Mouse (Mus musculus): ENCODE data around the gene Thsd4. TPM values are rescaled to one million over a fixed set of nuclear protein-coding genes. Genes with fewer than 3 reads are reported as not detected.

Gene Thsd4
- polyA plus RNA-seq, 1 experiment from 2014 or later, result 11.8 TPM

DNA sequence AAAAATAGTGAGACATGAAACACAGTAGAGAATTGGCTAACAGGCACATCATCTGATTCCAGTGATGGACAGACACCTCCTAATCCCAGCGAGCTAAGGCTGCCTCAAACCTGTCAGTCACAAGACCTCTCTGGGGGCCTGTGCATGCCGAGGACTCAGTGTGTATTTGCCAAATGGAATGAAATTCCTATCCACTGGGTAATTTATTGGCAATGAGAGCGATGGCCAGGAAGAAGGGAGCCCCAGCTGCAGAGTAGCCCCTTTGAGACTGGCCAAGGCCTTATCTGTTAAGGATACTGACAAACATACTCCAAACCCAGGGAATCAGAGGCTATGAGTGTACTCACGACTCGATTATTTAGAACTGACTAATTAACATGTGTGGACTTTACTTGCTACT lies 394.9 kb downstream of the Thsd4 start:
- DNase-seq (ENCODE audit: low spot score) (no peak), ATAC-seq (ENCODE audit: insufficient number of reproducible peaks, low FRiP score, low TSS enrichment, low read depth) (no peak)
- Histone ChIP-seq H3K9me3 (ENCODE audit: control insufficient read depth, low read length) (no peaks in the 10 kb centered on the region), H3K9ac (ENCODE audit: low read length) (no peak overlapping the region), H3K27ac (replicated peaks; ENCODE audit: low read depth, low read length) (no peak overlapping the region), H3K4me2 (ENCODE audit: low read depth, severe bottlenecking) (no peak overlapping the region), H3K27me3 (ENCODE audit: control insufficient read depth, insufficient read depth, low read length) (no peaks in the 10 kb centered on the region), H3K36me3 (ENCODE audit: control insufficient read depth, insufficient read depth, low read length) (no peaks in the 10 kb centered on the region), H3K4me3 (ENCODE audit: low read depth, low read length) (no peak overlapping the region), H3K4me1 (ENCODE audit: control insufficient read depth, insufficient read depth, low read length) (peaks cover 7% of the 10 kb centered on the region; the same call in 1 of the 2 replicates)
- 86% methylated on average over 5 of the region's 5 CpGs for WGBS

DNA sequence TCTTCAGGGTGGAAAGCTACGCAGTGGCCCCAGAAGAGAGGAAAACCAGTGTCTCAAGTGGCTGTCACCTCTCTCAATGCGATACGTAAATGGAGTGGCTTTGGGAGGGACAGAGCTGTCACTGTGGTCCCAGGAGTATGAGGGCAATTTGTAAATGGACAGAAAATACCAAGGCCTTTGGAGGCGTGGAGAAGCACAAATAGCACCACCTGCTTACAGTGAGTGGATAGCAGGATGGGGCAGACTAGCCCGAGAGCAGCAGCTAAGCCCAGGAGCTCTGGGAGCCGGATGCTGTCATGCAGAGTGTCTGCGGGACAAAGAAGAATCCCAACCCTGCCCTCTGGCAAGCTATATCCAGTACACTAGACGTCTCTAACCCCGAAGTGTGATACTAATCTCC lies 397.7 kb downstream of the Thsd4 start:
- Histone ChIP-seq H3K27ac (replicated peaks; ENCODE audit: low read depth, low read length) (no peak overlapping the region), H3K27me3 (ENCODE audit: control insufficient read depth, insufficient read depth, low read length) (no peaks in the 10 kb centered on the region), H3K9me3 (ENCODE audit: control insufficient read depth, low read length) (no peaks in the 10 kb centered on the region; the same call in 1 of the 2 replicates), H3K36me3 (ENCODE audit: control insufficient read depth, insufficient read depth, low read length) (no peaks in the 10 kb centered on the region), H3K9ac (ENCODE audit: low read length) (no peak overlapping the region), H3K4me3 (ENCODE audit: low read depth, low read length) (no peak overlapping the region), H3K4me1 (ENCODE audit: control insufficient read depth, insufficient read depth, low read length) (peaks cover 14% of the 10 kb centered on the region), H3K4me2 (ENCODE audit: low read depth, severe bottlenecking) (no peak overlapping the region)
- ATAC-seq (ENCODE audit: insufficient number of reproducible peaks, low FRiP score, low TSS enrichment, low read depth), result no peak
- no peak for DNase-seq (ENCODE audit: low spot score)
- 86% methylated on average over 9 of the region's 9 CpGs for WGBS

DNA sequence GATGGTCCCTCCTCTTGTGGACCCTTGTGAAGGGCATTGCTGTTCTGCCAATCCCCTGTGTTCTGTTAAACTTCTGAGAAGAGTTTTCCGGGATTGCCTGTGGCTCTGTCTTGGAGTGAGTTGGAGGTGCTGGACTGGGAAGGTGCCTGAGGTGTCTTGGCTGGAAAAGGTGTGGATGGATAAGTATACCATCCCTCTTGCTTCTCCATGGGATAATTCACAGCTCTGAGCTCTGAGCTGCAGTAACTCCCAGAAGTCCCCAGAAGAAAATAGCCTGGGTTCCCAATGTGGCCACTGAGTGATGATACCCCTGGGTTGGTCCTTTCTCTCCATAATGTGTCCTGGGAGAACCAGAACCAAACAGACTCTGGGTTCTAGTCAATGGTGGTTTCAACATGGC lies 398.8 kb downstream of the Thsd4 start:
- Histone ChIP-seq H3K27ac (replicated peaks; ENCODE audit: low read depth, low read length) (no peak overlapping the region), H3K4me3 (ENCODE audit: low read depth, low read length) (no peak overlapping the region), H3K4me2 (ENCODE audit: low read depth, severe bottlenecking) (no peak overlapping the region), H3K4me1 (ENCODE audit: control insufficient read depth, insufficient read depth, low read length) (peaks cover 14% of the 10 kb centered on the region), H3K36me3 (ENCODE audit: control insufficient read depth, insufficient read depth, low read length) (no peaks in the 10 kb centered on the region), H3K9ac (ENCODE audit: low read length) (no peak overlapping the region), H3K9me3 (ENCODE audit: control insufficient read depth, low read length) (no peaks in the 10 kb centered on the region; the same call in 1 of the 2 replicates), H3K27me3 (ENCODE audit: control insufficient read depth, insufficient read depth, low read length) (no peaks in the 10 kb centered on the region)
- WGBS, result 91% methylated on average over 1 of the region's 1 CpGs
- DNase-seq (ENCODE audit: low spot score) (no peak), ATAC-seq (ENCODE audit: insufficient number of reproducible peaks, low FRiP score, low TSS enrichment, low read depth) (no peak)

DNA sequence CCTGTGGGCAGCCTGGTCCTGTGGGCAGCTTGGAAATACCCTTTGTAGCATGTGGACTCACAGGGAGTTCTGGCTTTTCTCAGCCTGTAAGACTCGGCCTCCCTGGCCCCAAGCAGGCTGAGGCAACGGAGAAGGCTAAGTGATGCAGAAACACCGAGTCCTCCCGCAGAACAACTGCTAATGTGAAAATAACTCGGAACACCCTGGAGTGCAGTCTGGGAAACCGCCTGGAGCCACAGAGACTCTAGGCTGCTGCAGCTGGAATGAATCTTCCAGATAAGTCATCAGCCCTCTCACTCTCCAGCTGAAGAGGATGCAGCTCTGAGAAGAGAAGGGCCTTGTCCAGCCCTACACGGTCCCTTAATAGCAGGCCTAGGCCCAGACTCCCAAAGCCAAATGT lies 402.0 kb downstream of the Thsd4 start:
- Histone ChIP-seq H3K36me3 (ENCODE audit: control insufficient read depth, insufficient read depth, low read length) (no peaks in the 10 kb centered on the region), H3K4me3 (ENCODE audit: low read depth, low read length) (no peak overlapping the region), H3K27ac (replicated peaks; ENCODE audit: low read depth, low read length) (no peak overlapping the region), H3K27me3 (ENCODE audit: control insufficient read depth, insufficient read depth, low read length) (no peaks in the 10 kb centered on the region), H3K4me1 (ENCODE audit: control insufficient read depth, insufficient read depth, low read length) (peaks cover 7% of the 10 kb centered on the region; the same call in 1 of the 2 replicates), H3K9ac (ENCODE audit: low read length) (no peak overlapping the region), H3K4me2 (ENCODE audit: low read depth, severe bottlenecking) (no peak overlapping the region), H3K9me3 (ENCODE audit: control insufficient read depth, low read length) (no peaks in the 10 kb centered on the region; the same call in 1 of the 2 replicates)
- no peak for DNase-seq (ENCODE audit: low spot score)
- ATAC-seq (ENCODE audit: insufficient number of reproducible peaks, low FRiP score, low TSS enrichment, low read depth), result no peak
- WGBS, result 49% methylated on average over 7 of the region's 7 CpGs

DNA sequence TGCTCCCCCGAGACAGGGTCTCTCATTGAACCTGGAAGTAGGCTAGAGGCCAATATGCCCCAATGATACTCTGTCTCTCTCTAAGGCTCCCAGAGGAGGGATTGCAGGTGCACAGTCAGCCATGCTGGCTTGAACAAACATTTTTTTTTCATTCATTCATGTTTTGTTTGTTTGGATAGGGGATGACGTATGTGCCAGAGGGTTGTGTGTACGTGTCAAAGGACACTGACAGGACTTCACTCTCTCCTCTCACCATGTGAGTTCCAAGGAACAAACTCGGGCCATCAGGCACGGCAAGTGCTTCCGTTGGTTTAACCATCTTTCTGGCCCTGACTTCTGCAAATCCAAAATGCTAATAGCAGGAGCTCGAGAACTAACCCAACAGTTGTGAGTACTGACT lies 404.0 kb downstream of the Thsd4 start:
- Histone ChIP-seq H3K9me3 (ENCODE audit: control insufficient read depth, low read length) (no peaks in the 10 kb centered on the region; the same call in 1 of the 2 replicates), H3K27me3 (ENCODE audit: control insufficient read depth, insufficient read depth, low read length) (no peaks in the 10 kb centered on the region), H3K4me1 (ENCODE audit: control insufficient read depth, insufficient read depth, low read length) (peaks cover 7% of the 10 kb centered on the region; the same call in 1 of the 2 replicates), H3K9ac (ENCODE audit: low read length) (no peak overlapping the region), H3K4me3 (ENCODE audit: low read depth, low read length) (no peak overlapping the region), H3K27ac (replicated peaks; ENCODE audit: low read depth, low read length) (no peak overlapping the region), H3K4me2 (ENCODE audit: low read depth, severe bottlenecking) (no peak overlapping the region), H3K36me3 (ENCODE audit: control insufficient read depth, insufficient read depth, low read length) (no peaks in the 10 kb centered on the region)
- 86% methylated on average over 7 of the region's 7 CpGs for WGBS
- DNase-seq (ENCODE audit: low spot score) (no peak), ATAC-seq (ENCODE audit: insufficient number of reproducible peaks, low FRiP score, low TSS enrichment, low read depth) (no peak)

DNA sequence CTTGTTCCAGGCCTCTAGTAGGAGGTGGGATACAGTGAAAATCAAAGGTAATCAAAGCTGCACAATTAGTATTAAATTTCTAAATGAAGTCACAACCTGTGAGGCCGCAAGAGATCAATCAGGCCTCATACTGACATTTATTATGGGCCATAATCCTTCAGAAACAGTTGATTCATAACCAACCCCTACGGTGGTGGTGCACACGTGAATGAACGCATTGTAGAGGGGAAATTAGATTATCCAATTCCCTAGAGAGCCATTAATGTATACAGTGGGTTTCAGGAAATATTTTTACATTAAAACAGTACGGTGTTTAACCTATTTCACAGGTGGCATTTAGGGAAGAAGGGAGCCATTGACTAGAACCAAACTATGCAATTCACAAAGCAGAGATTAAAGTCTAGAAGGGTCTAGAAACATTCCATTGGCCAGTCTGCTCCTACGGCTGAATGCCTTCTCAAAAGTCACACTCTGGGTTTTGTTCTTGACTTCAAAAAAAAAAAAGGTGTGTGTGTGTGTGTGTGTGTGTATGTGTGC lies 406.1 kb downstream of the Thsd4 start:
- DNase-seq (ENCODE audit: low spot score) (no peak), ATAC-seq (ENCODE audit: insufficient number of reproducible peaks, low FRiP score, low TSS enrichment, low read depth) (no peak)
- Histone ChIP-seq H3K27me3 (ENCODE audit: control insufficient read depth, insufficient read depth, low read length) (no peaks in the 10 kb centered on the region), H3K4me1 (ENCODE audit: control insufficient read depth, insufficient read depth, low read length) (peaks cover 7% of the 10 kb centered on the region; the same call in 1 of the 2 replicates), H3K4me3 (ENCODE audit: low read depth, low read length) (no peak overlapping the region), H3K9ac (ENCODE audit: low read length) (no peak overlapping the region), H3K9me3 (ENCODE audit: control insufficient read depth, low read length) (no peaks in the 10 kb centered on the region; the same call in 1 of the 2 replicates), H3K4me2 (ENCODE audit: low read depth, severe bottlenecking) (no peak overlapping the region), H3K27ac (replicated peaks; ENCODE audit: low read depth, low read length) (no peak overlapping the region), H3K36me3 (ENCODE audit: control insufficient read depth, insufficient read depth, low read length) (no peaks in the 10 kb centered on the region)
- WGBS, result 44% methylated on average over 6 of the region's 6 CpGs

DNA sequence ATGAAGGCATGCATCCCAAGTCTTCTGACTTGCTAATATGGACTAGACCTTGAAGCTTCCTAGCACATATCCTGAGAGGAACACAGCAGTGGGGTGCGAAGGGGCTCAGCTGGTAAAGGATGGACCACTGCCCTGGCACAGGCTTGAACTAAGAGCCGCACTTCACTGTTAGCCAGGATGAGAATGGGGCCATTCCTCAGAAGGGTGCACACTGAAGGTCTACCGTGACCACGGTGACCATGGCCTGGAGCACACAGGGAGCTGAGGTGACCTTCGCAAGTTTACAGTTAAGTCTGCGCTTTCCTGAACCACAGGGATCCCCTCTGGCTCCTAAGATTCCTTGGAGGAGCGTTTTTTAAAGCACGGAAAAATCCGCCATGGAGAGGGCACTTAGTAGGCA lies 406.5 kb downstream of the Thsd4 start:
- DNase-seq (ENCODE audit: low spot score) (no peak), ATAC-seq (ENCODE audit: insufficient number of reproducible peaks, low FRiP score, low TSS enrichment, low read depth) (no peak)
- Histone ChIP-seq H3K9me3 (ENCODE audit: control insufficient read depth, low read length) (no peaks in the 10 kb centered on the region), H3K27ac (replicated peaks; ENCODE audit: low read depth, low read length) (no peak overlapping the region), H3K27me3 (ENCODE audit: control insufficient read depth, insufficient read depth, low read length) (no peaks in the 10 kb centered on the region), H3K4me2 (ENCODE audit: low read depth, severe bottlenecking) (no peak overlapping the region), H3K4me1 (ENCODE audit: control insufficient read depth, insufficient read depth, low read length) (peaks cover 7% of the 10 kb centered on the region; the same call in 1 of the 2 replicates), H3K36me3 (ENCODE audit: control insufficient read depth, insufficient read depth, low read length) (no peaks in the 10 kb centered on the region), H3K9ac (ENCODE audit: low read length) (no peak overlapping the region), H3K4me3 (ENCODE audit: low read depth, low read length) (no peak overlapping the region)
- 92% methylated on average over 9 of the region's 9 CpGs for WGBS

DNA sequence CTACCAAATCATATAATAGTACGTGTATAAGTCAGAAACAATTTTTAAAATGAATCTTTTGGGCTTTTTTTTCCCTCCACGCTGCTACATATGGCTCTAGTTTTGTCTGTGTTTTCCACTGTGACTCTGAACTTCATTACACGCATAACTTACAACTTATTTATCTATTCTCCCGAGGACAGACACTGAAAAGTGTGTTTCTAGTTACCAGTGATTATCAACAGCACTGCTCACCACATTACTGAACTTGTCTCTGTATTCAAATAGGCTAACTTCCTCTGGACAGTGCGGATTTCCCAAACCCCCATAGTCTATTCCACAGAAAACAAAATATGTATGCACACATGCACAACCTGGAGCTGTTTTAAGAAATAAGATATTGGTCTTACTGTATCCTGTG lies 411.6 kb downstream of the Thsd4 start:
- no peak overlapping the region for H3K4me3 ChIP-seq (ENCODE audit: low read depth, low read length)
- H3K4me1 ChIP-seq (ENCODE audit: control insufficient read depth, insufficient read depth, low read length), result no peaks in the 10 kb centered on the region
- DNase-seq (ENCODE audit: low spot score) (no peak), ATAC-seq (ENCODE audit: insufficient number of reproducible peaks, low FRiP score, low TSS enrichment, low read depth) (no peak)
- no peaks in the 10 kb centered on the region for H3K27me3 ChIP-seq (ENCODE audit: control insufficient read depth, insufficient read depth, low read length)
- 77% methylated on average over 5 of the region's 5 CpGs for WGBS
- no peak overlapping the region for H3K9ac ChIP-seq (ENCODE audit: low read length)
- H3K36me3 ChIP-seq (ENCODE audit: control insufficient read depth, insufficient read depth, low read length), result no peaks in the 10 kb centered on the region
- no peak overlapping the region for H3K27ac ChIP-seq (replicated peaks; ENCODE audit: low read depth, low read length)
- no peak overlapping the region for H3K4me2 ChIP-seq (ENCODE audit: low read depth, severe bottlenecking)
- no peaks in the 10 kb centered on the region for H3K9me3 ChIP-seq (ENCODE audit: control insufficient read depth, low read length)

DNA sequence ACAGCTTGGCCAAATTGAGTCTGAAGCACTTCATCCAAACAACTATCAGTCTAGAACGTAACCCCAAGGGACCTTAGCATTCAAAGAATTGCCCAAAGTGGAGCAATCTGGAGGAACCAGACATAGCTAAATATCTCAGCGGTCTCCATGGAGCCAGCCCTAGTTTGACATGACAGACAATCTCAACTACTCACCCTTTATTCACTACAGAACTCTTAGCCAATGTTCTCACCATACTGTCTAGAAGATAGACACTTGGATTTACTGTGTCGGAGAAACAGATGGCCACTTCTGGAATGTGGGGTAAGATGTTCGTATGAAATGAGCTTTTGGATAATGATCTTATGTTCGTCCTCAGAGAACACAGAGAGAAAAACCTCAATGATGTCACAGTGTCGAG lies 415.2 kb downstream of the Thsd4 start:
- 88% methylated on average over 6 of the region's 6 CpGs for WGBS
- Histone ChIP-seq H3K9me3 (ENCODE audit: control insufficient read depth, low read length) (no peaks in the 10 kb centered on the region), H3K4me1 (ENCODE audit: control insufficient read depth, insufficient read depth, low read length) (peaks cover 7% of the 10 kb centered on the region; the same call in 1 of the 2 replicates), H3K4me2 (ENCODE audit: low read depth, severe bottlenecking) (no peak overlapping the region), H3K9ac (ENCODE audit: low read length) (no peak overlapping the region), H3K36me3 (ENCODE audit: control insufficient read depth, insufficient read depth, low read length) (no peaks in the 10 kb centered on the region), H3K27ac (replicated peaks; ENCODE audit: low read depth, low read length) (no peak overlapping the region), H3K4me3 (ENCODE audit: low read depth, low read length) (no peak overlapping the region), H3K27me3 (ENCODE audit: control insufficient read depth, insufficient read depth, low read length) (no peaks in the 10 kb centered on the region)
- ATAC-seq (ENCODE audit: insufficient number of reproducible peaks, low FRiP score, low TSS enrichment, low read depth) (no peak), DNase-seq (ENCODE audit: low spot score) (no peak)
